Mouse (Mus musculus) c-Kit-negative CD71-positive TER-119-positive erythroid progenitor cells, embryonic 14.5 days (primary cell): ENCODE measurements around the gene Hemgn.

ENCODE experiments used
- DNase-seq: peaks from one replicate; pipeline ENCODE4 v3.0.0-alpha.2; 2013; ENCODE audit warnings: low read depth, low spot score

Hemgn gene

DNA sequence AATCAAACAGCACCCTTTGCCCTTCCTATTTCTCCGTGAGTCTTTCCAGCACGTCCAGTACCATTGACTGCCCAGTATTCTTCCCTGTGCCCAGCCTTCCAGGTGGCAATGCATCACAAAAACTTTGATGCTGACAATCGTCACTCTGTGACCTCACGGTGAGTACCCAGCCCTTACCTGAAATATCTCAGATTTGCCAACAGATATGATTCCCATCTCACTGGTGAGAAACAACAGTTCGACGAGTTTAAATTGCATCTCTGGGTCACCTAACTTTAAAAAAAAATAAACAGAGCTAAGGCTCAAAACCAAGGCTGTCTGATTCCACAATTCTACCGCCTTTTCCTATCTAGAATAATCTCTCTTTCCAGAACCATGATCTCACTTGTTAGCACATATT is at the start of gene Hemgn:
Gene Hemgn, minus strand, starts transcription at position 101 of the 400 bp plus-strand sequence.
- DNase-seq: no peak

DNA sequence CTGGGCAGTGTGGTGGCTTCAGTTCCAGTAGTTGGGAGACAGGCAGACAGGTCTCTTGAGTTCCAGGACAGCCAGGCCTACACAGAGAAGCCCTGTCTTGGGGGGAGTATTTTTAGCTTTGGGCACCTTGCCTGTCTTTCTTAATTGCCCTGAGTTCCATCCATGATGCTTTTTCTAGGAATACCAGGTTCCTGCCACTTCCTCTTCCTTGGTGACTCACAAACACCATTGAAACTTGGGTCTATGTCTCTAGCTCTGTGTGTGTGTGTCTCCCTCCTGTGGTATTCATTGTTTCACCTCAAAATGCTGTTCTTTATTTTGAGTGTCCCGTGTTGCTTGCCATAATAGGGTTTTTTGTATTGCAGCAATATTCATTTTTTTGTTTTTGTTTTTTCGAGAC is 45.1 kb upstream of the Hemgn start:
- no peak for DNase-seq

DNA sequence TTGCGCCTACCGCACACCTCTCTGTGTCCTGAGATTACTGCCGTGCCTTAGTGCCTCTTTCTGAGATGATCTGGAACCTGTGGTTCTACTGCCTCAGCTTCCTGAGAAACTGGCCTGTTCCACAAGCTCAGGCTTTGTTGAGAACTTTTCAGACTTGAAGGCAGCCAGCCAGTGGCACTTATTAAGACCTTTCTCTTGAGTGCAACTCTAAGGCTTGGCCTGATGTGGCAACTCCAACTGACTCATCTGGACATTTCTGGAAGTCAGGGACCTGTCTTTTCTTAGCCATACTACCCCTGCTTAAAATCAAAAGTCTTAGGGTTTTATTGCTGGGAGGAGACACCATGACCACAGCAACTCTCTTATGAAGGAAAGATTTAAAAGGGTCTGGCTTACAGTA is 43.9 kb upstream of the Hemgn start:
- DNase-seq: no peak

DNA sequence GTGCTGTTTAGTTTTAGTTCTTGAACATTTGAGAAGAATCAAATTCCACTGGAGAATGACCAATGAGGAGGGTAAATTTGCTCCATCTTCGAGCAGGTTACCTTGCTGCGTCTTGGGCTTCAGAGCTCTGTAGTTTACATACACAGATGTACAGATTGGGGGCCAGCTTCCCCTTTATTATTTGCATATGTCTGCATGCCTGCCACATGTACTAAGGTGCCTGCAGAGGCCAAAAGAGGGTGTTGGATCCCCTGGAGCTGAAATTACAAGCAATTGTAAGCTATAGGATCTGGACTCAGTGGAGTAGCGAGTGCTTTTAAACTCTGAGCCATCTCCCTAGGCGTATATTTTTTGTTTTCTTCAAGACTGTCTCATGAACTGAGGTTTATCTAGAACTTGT is 43.5 kb upstream of the Hemgn start:
- no peak for DNase-seq

DNA sequence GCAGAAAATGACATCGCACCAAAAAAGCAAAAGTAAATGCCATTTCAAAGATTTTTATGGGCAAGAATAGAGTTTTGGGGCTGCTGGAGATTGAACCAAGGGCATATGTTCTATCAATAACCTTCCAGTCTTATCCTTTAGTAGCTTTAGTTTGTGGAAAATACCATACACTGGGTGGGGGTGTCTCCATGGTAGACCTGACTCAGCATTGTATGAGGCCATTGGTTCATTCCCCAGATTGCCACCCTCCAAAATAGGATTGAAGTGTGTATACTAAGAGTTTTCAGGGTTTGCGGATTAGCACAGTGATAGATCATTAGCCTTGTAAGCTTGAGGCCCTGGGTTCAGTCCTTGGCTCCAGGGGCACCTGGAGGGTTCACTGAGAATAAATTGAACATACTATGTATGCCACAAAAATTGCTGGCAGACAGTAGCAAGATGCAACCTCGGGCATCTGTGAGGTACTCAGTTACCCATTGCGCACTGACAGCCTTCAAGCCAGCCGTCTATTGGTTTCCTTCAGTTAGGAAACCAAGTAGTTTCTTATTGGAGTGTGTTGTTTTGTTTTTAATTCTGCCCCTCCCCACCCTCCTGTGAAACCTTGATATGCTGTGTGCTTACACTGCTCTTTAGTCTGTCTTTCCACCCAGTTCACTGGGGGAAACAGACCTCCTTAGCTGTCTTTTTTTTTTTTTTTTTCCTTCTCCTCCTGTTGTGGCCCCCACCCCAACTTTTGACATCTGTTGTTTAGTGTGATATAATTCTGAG is 41.0 kb upstream of the Hemgn start:
- peak; percentile 64 for DNase-seq

DNA sequence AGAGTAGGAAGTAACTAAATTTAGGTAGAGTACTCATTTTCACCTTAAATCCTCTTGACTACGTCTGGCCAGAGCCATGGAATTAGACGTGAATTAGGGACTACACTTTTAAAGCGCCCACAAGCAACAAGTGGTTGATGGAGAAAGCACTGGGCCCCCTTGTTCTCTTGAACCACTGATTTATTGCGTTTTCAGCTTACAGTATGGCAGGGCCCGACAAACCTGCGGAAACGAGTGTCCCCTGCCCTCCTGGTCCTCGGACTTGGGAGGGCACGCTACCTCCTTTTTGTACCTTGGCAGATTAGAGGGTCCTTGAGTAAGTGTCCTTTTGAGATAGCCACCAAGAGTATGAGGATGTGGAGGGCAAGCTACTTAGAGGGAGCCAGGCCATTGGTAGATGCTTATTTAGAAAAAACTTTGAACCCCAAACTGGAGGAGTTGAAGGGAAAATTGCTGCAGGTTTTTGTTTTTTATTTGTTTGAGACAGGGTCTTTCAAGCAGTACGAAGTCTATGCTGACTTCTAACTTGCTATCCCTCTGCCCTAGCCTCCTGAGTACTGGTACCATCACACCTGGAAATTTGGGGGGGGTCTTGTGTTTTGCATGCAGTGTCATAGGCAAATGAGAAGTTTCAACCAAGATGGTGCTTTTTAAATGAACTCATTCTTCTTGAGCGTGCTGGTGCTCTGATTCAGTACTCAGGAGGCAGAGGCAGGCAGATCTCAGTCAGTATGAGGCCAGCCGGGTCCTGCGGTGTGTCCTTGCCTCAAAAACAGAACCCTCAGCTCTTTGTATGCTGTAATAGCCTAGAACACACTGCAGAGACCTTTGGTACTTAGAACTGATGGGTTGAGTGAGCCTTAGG is 39.8 kb upstream of the Hemgn start:
- DNase-seq: no peak

DNA sequence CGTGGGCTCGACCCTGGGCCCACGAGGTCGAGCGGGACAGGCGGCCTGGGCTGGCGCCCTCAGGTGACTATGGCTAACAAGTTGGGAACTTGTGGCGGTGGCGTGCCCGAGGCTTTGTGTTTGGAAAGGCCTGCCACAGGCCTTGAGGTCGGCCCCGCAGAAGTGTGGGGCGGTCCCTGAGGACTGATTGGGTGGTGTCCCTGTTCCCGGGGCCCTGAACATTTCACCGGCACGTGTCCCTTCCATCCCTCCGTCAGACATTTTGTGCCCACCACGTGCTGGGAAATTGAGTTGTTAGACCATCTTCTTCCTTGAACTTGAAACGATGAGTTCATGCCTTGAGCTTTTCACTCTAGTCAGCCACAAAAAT is 39.2 kb upstream of the Hemgn start:
- peak; percentile 61 for DNase-seq

DNA sequence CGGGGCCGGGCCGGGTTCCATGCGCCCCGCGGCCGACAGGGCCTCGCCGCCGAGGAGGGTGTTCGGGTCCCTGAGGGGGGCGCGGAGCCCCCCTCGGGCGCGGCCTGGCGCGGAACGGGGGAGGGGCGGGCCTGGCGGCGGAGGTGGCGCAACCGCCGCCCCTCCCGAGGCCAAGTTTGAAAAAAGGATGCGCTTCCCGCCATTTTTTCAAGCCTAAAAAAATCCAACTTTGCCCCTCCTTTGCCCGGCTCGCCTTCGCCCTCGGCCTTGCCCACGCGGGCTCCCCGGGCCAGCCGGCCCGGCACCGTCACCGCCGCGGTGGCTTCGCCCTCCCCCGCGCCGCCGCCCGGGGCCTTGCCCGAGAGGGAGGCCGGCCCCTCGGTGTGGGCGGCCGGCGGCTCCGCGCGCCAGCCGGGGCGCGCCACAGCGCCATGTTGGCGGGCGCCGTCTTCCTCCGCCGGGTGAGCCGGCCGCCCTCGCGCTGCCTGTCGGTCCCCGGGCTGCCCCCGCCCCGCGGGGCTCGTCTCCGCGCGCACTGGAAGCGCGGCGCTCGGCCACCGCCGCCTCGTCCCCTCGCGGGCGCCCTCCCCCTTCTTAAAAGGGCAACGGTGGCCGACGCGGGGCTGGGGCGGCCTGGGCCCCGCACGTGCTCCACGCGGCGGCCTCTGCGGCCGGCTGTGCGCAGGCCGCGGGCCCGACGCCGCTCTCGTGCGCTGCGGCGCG is 38.6 kb upstream of the Hemgn start:
- no peak for DNase-seq

DNA sequence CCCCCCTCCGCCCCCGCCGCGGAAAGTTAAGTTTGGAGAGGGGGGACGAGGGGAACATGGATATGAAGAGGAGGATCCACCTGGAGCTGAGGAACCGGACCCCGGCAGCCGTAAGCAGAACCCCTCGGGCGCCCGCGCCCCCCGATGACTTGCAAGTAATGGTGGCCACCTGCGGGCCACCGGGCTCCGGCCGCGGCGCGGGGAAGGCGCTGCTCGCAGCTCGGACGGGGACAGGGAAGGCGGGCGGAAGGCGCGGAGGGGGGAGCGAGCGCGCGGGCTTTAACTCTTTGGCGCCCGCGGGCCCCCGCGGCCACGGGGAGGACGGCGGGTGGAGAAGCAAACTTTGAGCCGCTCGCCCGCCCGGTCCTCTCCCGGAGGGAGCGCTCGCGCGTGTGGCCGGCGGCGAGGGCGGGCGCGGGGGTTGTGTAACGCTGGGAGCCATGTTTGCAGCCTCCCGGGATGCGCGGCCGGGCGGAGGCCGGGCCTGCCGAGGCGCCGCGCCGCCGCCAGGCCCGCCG is 38.0 kb upstream of the Hemgn start:
- peak; percentile 43 for DNase-seq

DNA sequence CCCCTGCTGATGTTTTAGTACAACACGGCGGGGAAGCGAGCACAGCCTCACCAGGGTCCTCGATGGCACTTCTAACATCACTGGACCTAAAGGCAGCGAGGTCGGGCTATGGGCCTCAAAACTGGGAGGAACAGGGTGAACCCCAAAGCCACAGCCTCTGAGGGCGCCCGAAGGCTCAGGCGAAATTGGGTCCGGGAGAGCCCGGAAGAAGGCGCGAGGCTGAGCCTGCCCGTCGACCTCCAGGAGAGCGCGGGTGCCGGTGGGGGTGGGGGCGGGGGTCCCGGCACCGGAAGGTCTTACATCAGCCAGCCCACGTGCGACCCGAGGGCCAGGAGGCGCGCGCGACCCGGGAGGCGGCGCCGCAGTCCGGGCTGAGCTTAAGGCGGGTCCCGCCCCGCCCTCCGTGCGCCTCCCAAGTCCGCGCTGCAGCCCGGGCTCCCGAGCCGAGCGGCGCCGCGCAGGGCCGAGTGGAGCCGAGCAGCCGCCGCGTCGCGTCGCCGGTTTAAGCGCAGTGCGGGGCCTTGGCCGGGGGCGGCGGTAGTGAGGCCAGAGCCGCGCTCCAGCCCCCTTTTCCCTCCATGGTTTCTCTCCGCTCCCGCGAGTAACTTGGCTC is 37.3 kb upstream of the Hemgn start, which contains the start of gene Anp32b:
Gene Anp32b, plus strand, starts transcription at position 384 of the 613 bp plus-strand sequence.
- DNase-seq: peak; percentile 88

DNA sequence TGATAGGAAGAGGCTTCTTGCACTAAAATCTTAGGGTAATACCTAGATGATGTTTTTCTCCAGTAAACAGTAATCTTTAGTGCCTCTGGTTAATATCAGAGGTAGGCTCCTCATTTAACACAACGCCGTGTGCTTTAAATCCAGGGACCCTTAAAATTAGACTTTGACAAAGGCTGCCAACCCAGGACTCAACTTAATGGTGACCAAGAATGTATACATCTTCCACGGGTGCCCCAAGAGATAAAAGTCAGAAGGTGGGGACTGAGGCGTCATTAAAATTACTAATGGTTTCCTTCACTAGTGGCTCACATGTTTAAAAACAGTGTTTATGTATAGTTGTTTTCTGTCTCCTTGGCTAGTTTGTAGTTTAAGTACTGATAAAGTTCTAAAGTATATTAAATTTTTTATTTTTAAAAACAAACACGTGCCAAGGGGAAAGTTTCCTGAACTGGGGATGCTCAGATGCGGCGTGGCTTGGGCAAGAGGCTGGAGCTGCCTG is 36.8 kb upstream of the Hemgn start:
- no peak for DNase-seq

DNA sequence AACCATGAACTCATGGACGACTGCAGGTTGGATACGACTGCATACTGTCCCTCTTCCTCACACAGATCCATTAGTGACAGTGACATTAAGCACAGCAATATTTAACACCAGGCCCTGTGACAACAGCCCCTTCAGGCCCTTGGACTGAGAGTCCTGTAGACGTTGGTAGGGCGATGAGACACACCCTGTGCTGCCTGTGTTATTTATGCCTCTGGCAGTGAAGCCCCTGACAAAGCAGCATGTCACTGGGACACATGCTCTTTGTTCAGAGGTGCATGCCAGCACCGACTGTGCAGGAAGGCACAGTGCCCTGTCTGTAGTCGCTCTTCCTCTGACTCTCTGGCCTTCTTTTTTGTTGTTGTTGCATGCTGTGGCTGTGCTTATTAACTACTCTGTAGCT is 35.6 kb upstream of the Hemgn start:
- no peak for DNase-seq

DNA sequence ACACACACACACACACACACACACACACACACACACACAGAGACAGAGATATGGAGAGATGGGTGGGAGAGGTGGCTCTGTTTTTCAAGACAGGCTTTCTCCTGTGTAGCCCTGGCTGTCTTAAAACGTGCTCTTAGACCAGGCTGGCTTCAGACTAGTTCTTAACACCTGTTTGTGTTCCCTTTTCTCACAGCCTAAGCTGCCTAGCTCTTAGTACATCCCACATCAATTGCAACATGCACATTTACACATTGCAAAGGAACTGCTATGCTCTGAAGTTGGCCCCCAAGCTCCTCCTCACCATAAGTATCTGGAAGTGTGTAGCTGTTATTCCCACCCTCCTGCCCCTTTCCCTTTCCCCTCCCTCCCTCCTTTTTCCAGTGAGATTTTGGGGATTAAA is 34.2 kb upstream of the Hemgn start:
- DNase-seq: no peak

DNA sequence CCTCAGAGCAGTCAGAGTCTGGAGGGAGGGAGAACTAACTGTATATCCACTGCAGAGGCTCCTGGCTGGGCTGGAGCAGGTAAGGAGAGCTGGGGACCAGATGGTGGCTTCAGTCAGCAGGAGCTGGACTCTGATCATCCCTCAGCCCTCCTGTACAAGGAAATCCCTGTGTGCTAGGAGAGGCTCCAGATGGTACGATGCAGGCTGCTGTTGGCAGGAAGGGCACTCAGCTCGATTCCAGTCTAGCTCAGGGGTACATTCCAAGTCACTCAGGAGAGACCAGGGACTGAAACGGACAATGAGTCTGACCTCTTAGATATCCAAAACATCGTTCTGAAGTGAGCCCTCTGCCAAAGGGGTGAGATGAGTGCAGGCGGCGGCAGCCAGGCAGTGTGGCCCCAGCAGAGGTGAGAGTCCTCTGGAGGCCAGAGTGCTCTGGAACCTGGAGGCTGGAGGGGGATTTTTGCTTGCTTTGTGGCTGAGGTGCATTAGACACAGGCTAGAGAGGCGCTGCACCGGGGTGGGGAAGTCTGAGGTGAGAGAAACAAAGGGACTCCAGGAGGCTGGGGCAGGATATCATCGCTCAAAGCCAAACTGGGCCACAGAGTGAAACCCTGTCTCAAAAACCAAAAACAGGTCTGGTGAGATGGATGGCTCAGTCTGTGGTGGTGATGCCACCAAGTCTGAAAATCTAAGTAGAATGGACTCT is 32.1 kb upstream of the Hemgn start:
- no peak for DNase-seq

DNA sequence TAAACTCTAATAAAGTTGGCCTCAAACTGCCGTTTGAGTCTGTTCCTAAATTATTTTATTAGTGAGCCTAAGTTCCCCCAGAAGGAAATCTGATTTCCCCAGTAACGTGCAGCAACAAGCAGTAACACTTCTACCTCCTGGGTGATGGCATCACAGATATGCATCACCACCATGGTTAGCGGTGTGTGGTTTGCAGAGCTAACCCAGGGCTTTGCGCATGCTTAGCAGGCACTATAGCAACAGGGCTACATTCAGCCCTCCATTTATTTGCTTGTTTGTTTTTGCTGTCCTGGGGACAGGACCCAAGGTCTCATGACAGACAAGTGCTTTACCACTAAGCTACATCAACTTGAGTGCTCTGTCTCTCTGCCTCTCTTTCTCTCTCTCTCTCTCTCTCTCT is 29.2 kb upstream of the Hemgn start:
- DNase-seq: no peak

DNA sequence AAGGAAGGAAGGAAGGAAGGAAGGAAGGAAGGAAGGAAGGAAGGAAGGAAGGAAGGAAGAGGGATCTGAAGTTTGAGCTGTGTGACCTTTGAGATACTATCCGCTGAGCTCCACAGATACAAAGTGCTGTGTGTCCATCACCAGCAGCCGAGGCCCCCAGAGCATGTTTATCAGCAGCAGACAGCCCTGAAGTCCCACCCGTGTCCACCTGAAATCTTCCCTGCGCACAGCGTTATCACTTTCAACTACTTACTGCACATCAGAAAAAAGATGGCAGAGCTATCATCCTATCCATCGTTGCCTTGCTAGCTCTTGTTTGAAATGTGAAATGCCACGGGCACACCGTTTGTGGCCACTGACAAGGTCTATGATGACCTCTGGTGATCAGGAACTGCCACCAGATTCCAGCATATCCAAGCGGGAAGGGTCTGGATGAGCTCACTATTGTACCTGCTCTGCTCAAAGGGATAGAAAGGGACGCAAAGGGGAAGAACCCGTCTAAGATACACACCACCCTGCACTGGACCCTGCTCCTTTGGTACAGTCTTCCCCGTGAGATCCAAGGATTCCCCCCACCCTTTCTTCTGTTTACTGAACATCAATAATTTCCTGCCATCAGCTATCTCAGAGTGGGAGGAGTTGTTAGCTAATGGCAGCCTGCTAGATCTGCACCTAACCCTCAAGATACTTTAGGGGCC is 19.2 kb upstream of the Hemgn start:
- DNase-seq: peak; percentile 78

DNA sequence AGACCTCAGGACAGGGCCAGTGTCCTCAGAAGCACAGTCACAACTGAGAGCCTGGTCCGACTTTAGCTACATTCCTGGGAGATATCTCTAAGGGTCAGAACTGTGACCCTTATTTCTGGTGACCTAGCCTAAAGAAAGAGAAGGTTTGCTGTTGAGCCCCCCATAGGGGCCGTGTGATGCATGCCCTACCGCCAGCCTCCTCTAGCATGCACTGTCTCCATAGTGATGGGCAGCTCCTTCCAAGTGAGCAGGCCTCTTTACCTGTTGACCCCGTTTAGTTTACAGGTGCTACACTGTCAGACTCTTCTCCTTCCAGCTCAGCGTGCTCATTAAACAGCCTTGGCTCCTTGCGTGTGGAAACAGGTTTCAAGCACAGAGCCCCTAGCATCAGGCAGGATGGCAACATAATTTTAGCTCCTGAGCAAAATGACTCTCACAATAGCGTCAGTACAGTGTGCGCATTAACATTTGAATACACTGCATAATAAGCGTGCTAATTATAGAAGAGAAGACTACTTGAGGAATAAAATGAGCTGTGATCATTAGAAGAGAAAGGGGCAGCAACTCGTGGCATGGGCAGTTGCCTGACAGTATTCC is 15.7 kb upstream of the Hemgn start:
- DNase-seq: no peak

DNA sequence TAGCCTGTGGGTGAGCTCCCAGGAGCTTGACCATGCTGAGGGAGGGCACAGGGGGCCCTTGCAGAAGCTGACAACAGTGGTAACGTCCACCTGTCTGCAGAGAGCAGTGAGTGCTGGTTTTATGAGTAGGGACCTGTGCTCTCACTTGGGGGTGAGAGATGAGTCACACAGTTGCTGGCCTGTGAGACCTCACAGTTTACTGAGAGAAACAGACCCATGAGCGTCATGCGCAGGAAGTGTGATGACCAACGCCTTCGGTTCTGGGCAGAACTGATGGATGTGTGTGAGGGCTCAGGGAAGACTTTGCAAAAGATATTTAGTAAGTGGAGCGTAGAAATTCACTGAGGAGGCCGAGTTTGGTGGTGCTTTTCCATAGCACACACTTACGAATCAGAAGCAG is 9.3 kb upstream of the Hemgn start:
- DNase-seq: no peak

DNA sequence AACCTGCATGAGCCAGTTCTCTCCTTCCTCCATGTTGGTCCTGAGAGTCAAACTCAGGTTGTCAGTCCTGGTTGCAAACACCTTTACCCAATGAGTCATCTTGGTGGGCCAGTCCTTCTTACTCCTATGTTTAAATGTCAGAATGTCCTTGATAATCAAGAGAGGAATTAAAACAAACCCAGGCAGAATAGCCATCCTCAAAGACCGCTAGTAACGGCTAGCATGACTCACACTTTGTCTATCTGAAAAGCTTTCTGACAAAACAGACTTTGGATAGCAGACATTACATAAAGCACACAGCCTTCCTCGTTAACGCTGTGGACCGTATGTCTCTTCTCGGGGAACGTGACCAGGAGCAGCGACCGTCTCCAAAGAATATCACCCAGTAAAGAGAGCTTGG is 5.5 kb upstream of the Hemgn start:
- no peak for DNase-seq

DNA sequence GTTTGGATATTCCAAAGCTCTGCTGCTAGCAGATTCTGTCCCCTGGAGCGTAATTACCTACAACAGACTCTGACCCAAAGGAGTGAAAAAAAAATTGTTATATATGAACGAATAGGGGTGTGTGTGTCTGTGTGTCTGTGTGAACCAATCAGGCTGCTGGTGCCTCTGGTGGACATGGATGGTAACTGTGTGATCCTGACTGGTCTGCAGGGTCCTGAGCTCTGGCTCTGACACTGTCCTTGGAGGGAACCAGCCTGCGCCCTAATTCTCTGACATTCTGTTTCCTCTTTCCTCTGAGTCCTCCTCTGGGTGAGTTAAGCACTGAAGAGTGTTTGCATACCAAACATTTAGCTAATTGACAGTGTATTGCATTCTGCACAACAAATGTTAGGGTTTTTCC is 4.2 kb upstream of the Hemgn start:
- DNase-seq: no peak
